Mouse (Mus musculus) CH12.LX (cell line): ENCODE measurements around the gene Cxcl10. TPM values are rescaled to one million over a fixed set of nuclear protein-coding genes. Genes with fewer than 3 reads are reported as not detected.

Experiments
- DNase-seq: peaks from one replicate; pipeline ENCODE4 v3.0.0-alpha.2; 2013; ENCODE audit errors: extremely low read depth
- H3K27ac ChIP-seq: 2 replicates; pipeline ENCODE4 v1.5.1; 2012; ENCODE audit warnings: low read depth, mild to moderate bottlenecking, control low read depth, moderate library complexity; ENCODE audit not compliant: insufficient read depth
- H3K27me3 ChIP-seq: replicated peaks from 2 replicates; pipeline ENCODE3; 2012; ENCODE audit warnings: inconsistent platforms
- H3K36me3 ChIP-seq, 2 experiments: replicated peaks in 1 of 2; 2 replicates each; pipeline versions ENCODE3 to v1.6.1; 2012; ENCODE audit warnings: inconsistent platforms in 1 of 2, low read length in 1 of 2, mild to moderate bottlenecking in 1 of 2, mixed read lengths in 1 of 2, moderate library complexity in 1 of 2; ENCODE audit not compliant: control insufficient read depth in 1 of 2, insufficient read depth in 1 of 2
- H3K4me1 ChIP-seq, 2 experiments: 2 replicates each; pipeline ENCODE4 v1.6.1; 2012; ENCODE audit warnings: inconsistent platforms in 1 of 2, moderate library complexity in 1 of 2; ENCODE audit not compliant: insufficient read depth in 2 of 2, control insufficient read depth in 1 of 2
- H3K4me2 ChIP-seq: 2 replicates; pipeline ENCODE4 v1.6.1; 2012; ENCODE audit warnings: low read depth, mild to moderate bottlenecking, control low read depth; ENCODE audit not compliant: poor library complexity, insufficient read depth, severe bottlenecking
- H3K4me3 ChIP-seq, 3 experiments: fragments of 150-350 bp in 1 of 3; sonication (generic) in 1 of 3; replicated peaks in 1 of 3; 2 replicates each; pipeline versions ENCODE3 to v1.5.1; 2011 to 2012; ENCODE audit warnings: low read depth in 2 of 3, low read length in 2 of 3, mild to moderate bottlenecking in 2 of 3, moderate library complexity in 2 of 3, control low read depth in 1 of 3, improper control_type of control experiment in 1 of 3, inconsistent platforms in 1 of 3, mixed read lengths in 1 of 3; ENCODE audit not compliant: poor library complexity in 1 of 3
- H3K79me2 ChIP-seq: replicated peaks from 2 replicates; pipeline ENCODE4 v1.6.1; 2012; ENCODE audit warnings: mild to moderate bottlenecking, moderate library complexity; ENCODE audit not compliant: control insufficient read depth, poor library complexity, insufficient read depth, severe bottlenecking; ENCODE audit errors: extremely low read depth
- H3K9ac ChIP-seq: 2 replicates; pipeline ENCODE4 v1.6.1; 2012; ENCODE audit warnings: low read depth, mild to moderate bottlenecking, control low read depth, moderate library complexity; ENCODE audit not compliant: insufficient read depth
- H3K9me3 ChIP-seq: replicated peaks from 2 replicates; pipeline ENCODE3; 2012; ENCODE audit warnings: low read length, inconsistent platforms, mixed read lengths
- BHLHE40 ChIP-seq: IDR thresholded peaks from 2 replicates; pipeline ENCODE4 v1.6.1; 2011; ENCODE audit warnings: mild to moderate bottlenecking, low read depth, low read length, improper control_type of control experiment
- CTCF ChIP-seq, 2 experiments: IDR thresholded peaks in 1 of 2; conservative IDR thresholded peaks in 1 of 2; 2 replicates each; pipeline ENCODE4 v1.5.1; 2011 to 2012; ENCODE audit warnings: low read depth in 2 of 2, low read length in 2 of 2, improper control_type of control experiment in 1 of 2, inconsistent platforms in 1 of 2, mild to moderate bottlenecking in 1 of 2, moderate library complexity in 1 of 2
- E2F4 ChIP-seq: IDR thresholded peaks from 2 replicates; pipeline ENCODE4 v1.6.1; 2011; ENCODE audit warnings: low read depth, low read length, improper control_type of control experiment; ENCODE audit not compliant: insufficient replicate concordance
- ELF1 ChIP-seq: IDR thresholded peaks from 2 replicates; pipeline ENCODE4 v1.6.1; 2014; ENCODE audit warnings: low read depth, mild to moderate bottlenecking, inconsistent platforms, low read length, improper control_type of control experiment
- ETS1 ChIP-seq: conservative IDR thresholded peaks from 2 replicates; pipeline ENCODE4 v1.6.1; 2012; ENCODE audit warnings: low read depth, mild to moderate bottlenecking, inconsistent platforms, low read length, improper control_type of control experiment, moderate library complexity
- HCFC1 ChIP-seq: IDR thresholded peaks from 2 replicates; pipeline ENCODE4 v1.6.1; 2012; ENCODE audit warnings: low read depth, mild to moderate bottlenecking, inconsistent platforms, low read length, improper control_type of control experiment
- IRF4 ChIP-seq: IDR thresholded peaks from 2 replicates; pipeline ENCODE4 v1.6.1; 2014; ENCODE audit warnings: low read depth, mild to moderate bottlenecking, inconsistent platforms, low read length, improper control_type of control experiment
- JUN ChIP-seq: IDR thresholded peaks from 2 replicates; pipeline ENCODE4 v1.6.1; 2011; ENCODE audit warnings: low read depth, mild to moderate bottlenecking, low read length, improper control_type of control experiment, moderate library complexity; ENCODE audit not compliant: insufficient read depth
- JUND ChIP-seq: conservative IDR thresholded peaks from 2 replicates; pipeline ENCODE4 v1.6.1; 2011; ENCODE audit warnings: low read depth, low read length, improper control_type of control experiment
- KAT2A ChIP-seq: IDR thresholded peaks from 2 replicates; pipeline ENCODE4 v1.6.1; 2012; ENCODE audit warnings: low read length, improper control_type of control experiment, inconsistent platforms; ENCODE audit not compliant: insufficient replicate concordance
- MYC ChIP-seq: IDR thresholded peaks from 2 replicates; pipeline ENCODE4 v1.6.1; 2011; ENCODE audit warnings: low read depth, mild to moderate bottlenecking, improper control_type of control experiment, low read length
- PAX5 ChIP-seq: IDR thresholded peaks from 2 replicates; pipeline ENCODE4 v1.6.1; 2012; ENCODE audit warnings: low read length, inconsistent platforms, mixed read lengths
- POLR2A ChIP-seq: IDR thresholded peaks from 2 replicates; pipeline ENCODE4 v1.6.1; 2011; ENCODE audit warnings: low read depth, mild to moderate bottlenecking, improper control_type of control experiment, low read length
- POLR2AphosphoS2 ChIP-seq: IDR thresholded peaks from 2 replicates; pipeline ENCODE4 v1.6.1; 2011; ENCODE audit warnings: low read depth, low read length, improper control_type of control experiment
- RAD21 ChIP-seq: IDR thresholded peaks from 2 replicates; pipeline ENCODE4 v1.6.1; 2011; ENCODE audit warnings: low read depth, mild to moderate bottlenecking, low read length, improper control_type of control experiment, moderate library complexity
- SMC3 ChIP-seq: IDR thresholded peaks from 2 replicates; pipeline ENCODE4 v1.6.1; 2011; ENCODE audit warnings: low read depth, low read length, improper control_type of control experiment
- UBTF ChIP-seq: IDR thresholded peaks from 2 replicates; pipeline ENCODE4 v1.6.1; 2012; ENCODE audit warnings: low read depth, mild to moderate bottlenecking, inconsistent platforms, low read length, improper control_type of control experiment, moderate library complexity
- ZKSCAN1 ChIP-seq: IDR thresholded peaks from 2 replicates; pipeline ENCODE4 v1.6.1; 2012; ENCODE audit warnings: low read depth, inconsistent platforms, low read length, improper control_type of control experiment, borderline replicate concordance
- ZNF384 ChIP-seq: IDR thresholded peaks from 2 replicates; pipeline ENCODE4 v1.6.1; 2012; ENCODE audit warnings: low read depth, low read length, improper control_type of control experiment, inconsistent platforms
- dilution Hi-C: fragments of 300-500 bp; cut with MboI; formaldehyde crosslinking; loops from 2 replicates; pipeline ENCODE4 v1.14.3; 2020; ENCODE audit warnings: low sequenced_read_pairs; ENCODE audit not compliant: extremely low pct_unique_long_range_greater_than_20kb, extremely low pct_ligation_motif_present
- in situ Hi-C: fragments of 300-500 bp; cut with MboI; formaldehyde crosslinking; loops from 3 replicates; pipeline ENCODE4 v1.14.3; 2019; ENCODE audit warnings: low sequenced_read_pairs, low pct_ligation_motif_present, low pct_unique_long_range_greater_than_20kb, mixed read lengths
- polyA plus RNA-seq: library from polyadenylated mRNA; unstranded; fragments of >175 nt; gene quantifications from 2 replicates; pipeline ENCODE4 v1.2.1, GENCODE M21; 2012; ENCODE audit warnings: low read depth; ENCODE audit not compliant: insufficient read length
- total RNA-seq, 2 experiments: library from RNA; depleted of rRNA; stranded (reverse); fragments of 300-350 nt in 1 of 2; fragments of >200 nt in 1 of 2; gene quantifications; 2 replicates each; pipeline ENCODE4 v1.2.3; 2012 to 2014

Cxcl10 gene
- total and polyA plus RNA-seq, 3 experiments = 0.30 to 4.9 (median 2.6) TPM

DNA sequence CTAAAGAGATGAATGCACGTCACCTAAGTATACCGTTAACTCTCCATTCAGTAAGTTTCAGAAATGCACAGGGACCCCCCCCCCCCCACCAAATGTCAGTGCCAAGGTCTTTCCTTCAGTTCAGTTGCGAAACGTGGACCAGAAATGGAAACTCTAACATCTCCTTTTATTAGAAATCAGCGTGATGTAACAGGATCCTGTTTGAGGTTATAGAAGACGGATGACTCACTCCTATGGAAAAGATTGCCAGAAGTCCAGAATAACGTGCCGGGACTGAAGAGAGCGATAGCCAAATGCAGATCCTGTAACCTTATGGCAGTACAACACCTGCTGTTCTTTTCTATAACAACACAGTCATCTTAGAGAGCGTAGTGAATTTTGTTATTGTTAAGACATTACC, 19.7 kb upstream of the Cxcl10 start:
- dilution Hi-C loops = no loop called here
- DNase-seq = no peak
- Histone ChIP-seq H3K36me3 (no peaks in the 10 kb centered on the region), H3K4me1 (peaks cover 2 to 8% of the 10 kb centered on the region in 2 experiments; a peak in 3 of 4 replicates), H3K9me3 (no peaks in the 10 kb centered on the region), H3K27ac (no peak overlapping the region), H3K27me3 (peaks cover 6% of the 10 kb centered on the region), H3K4me3 (no peak overlapping the region), H3K9ac (no peak overlapping the region), H3K79me2 (no peaks in the 10 kb centered on the region), H3K4me2 (no peak overlapping the region)
- TF ChIP-seq HCFC1 (no peak), SMC3 (no peak), JUND (no peak), KAT2A (no peak), E2F4 (no peak), ELF1 (no peak), POLR2AphosphoS2 (no peak), BHLHE40 (no peak), ZNF384 (no peak), ZKSCAN1 (no peak), CTCF (conservative IDR thresholded peaks at IDR 0.05 in 1 of 2, IDR thresholded peaks at IDR 0.05 in 1 of 2; ENCODE audit: low read depth in 2 of 2, low read length in 2 of 2) (no peak), JUN (no peak), MYC (no peak), RAD21 (no peak), IRF4 (no peak), ETS1 (no peak), UBTF (no peak)
- in situ Hi-C loops = no loop called here

GRCm38 (mm10) chr5:92366565-92366964, 17.9 kb upstream of the Cxcl10 start:
- Histone ChIP-seq H3K79me2 (no peaks in the 10 kb centered on the region), H3K4me2 (no peak overlapping the region), H3K27ac (no peak overlapping the region), H3K4me3 (no peak overlapping the region), H3K27me3 (peaks cover 6% of the 10 kb centered on the region), H3K36me3 (no peaks in the 10 kb centered on the region), H3K9ac (no peak overlapping the region), H3K9me3 (no peaks in the 10 kb centered on the region), H3K4me1 (peaks cover 2 to 13% of the 10 kb centered on the region in 2 experiments; a peak in 3 of 4 replicates)
- dilution Hi-C loops = no loop called here
- TF ChIP-seq HCFC1 (no peak), SMC3 (no peak), PAX5 (no peak), POLR2A (no peak)
- no peak for DNase-seq
- in situ Hi-C loops = no loop called here
